Mouse (Mus musculus) olfactory bulb, adult 2 months (tissue): ENCODE results near the gene Rnf150. TPM values are rescaled to one million over a fixed set of nuclear protein-coding genes. Genes with fewer than 3 reads are reported as not detected.

Experiments
- H3K27ac ChIP-seq: fragments of 200-500 bp; 2 replicates; pipeline ENCODE4 v1.5.1; 2012; ENCODE audit warnings: low read depth, low read length; ENCODE audit not compliant: insufficient read depth
- H3K4me1 ChIP-seq: fragments of 200-500 bp; 2 replicates; pipeline ENCODE4 v1.6.1; 2012; ENCODE audit warnings: low read length; ENCODE audit not compliant: control insufficient read depth, insufficient read depth
- H3K4me3 ChIP-seq: fragments of 200-500 bp; 2 replicates; pipeline ENCODE4 v1.5.1; 2012; ENCODE audit warnings: mild to moderate bottlenecking, low read depth, low read length, moderate library complexity; ENCODE audit not compliant: insufficient read depth
- CTCF ChIP-seq: fragments of 200-500 bp; IDR thresholded peaks from 2 replicates; pipeline ENCODE4 v1.5.1; 2012; ENCODE audit warnings: low read depth, mild to moderate bottlenecking, low read length, moderate library complexity; ENCODE audit not compliant: insufficient read depth
- POLR2A ChIP-seq: fragments of 200-500 bp; IDR thresholded peaks from 2 replicates; pipeline ENCODE4 v1.6.1; 2012; ENCODE audit warnings: mild to moderate bottlenecking, low read depth, low read length, moderate library complexity; ENCODE audit not compliant: insufficient read depth
- WGBS: fragments of 180-500 bp; shearing (Covaris S2); methylation state at CpG from one replicate; pipeline ENCODE4 v1.1.7; 2018; 5-methylcytosine and 5-hydroxymethylcytosine counted together
- polyA plus RNA-seq: library from polyadenylated mRNA; stranded (reverse); fragments of >200 nt; gene quantifications from 2 replicates; pipeline ENCODE4 v1.2.4, GENCODE M21; 2012; ENCODE audit warnings: low replicate concordance; ENCODE audit not compliant: missing spikeins, insufficient read depth, insufficient read length

The Rnf150 gene
- polyA plus RNA-seq, 1 experiment, result not detected

GRCm38 (mm10) chr8:82884480-82884879 lies 21.3 kb downstream of the Rnf150 start:
- WGBS, result 83% methylated on average over 4 of the region's 4 CpGs
- Histone ChIP-seq H3K4me3 (no peak overlapping the region), H3K27ac (no peak overlapping the region), H3K4me1 (no peaks in the 10 kb centered on the region)
- no peak for TF ChIP-seq CTCF
- no peak for TF ChIP-seq POLR2A

GRCm38 (mm10) chr8:82887234-82887633 lies 24.1 kb downstream of the Rnf150 start:
- Histone ChIP-seq H3K4me1 (no peaks in the 10 kb centered on the region), H3K4me3 (no peak overlapping the region), H3K27ac (no peak overlapping the region)
- TF ChIP-seq CTCF (no peak), POLR2A (no peak)
- WGBS, result 87% methylated on average over 4 of the region's 4 CpGs

DNA sequence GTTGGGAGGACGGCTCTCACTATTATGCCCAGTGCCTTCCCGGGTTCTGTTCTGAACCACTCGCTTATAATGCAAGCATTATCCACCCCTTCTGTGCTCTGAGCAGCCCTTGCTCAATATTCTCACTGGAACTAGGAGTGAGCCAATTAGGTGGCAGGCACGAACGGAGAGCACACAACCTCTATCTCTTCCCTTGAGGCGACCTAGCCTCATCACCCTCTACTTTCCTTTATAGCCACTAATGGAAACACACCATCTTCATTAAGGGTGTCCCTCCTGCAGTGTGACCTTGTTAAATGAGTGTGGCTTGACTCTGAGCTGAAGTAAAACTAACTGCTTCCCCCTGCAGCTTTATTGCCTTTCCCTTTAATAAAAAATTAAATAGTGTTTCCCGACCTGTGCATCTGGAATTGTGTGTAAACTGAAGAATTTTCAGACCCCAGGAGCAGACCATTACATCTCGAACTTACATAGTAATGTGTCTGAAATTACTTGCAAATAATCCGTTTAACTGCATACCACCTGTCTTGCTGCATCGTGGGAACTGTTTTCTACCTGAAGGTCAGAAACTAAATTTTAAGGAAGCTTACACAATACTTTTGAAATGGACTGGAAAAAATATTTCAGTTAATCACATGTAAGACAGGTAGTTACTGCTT lies 26.0 kb downstream of the Rnf150 start:
- H3K4me3 ChIP-seq, result no peak overlapping the region
- no peak for TF ChIP-seq POLR2A
- no peak for TF ChIP-seq CTCF
- WGBS, result 85% methylated on average over 10 of the region's 10 CpGs
- no peak overlapping the region for H3K27ac ChIP-seq
- H3K4me1 ChIP-seq, result no peaks in the 10 kb centered on the region

GRCm38 (mm10) chr8:82895091-82895490 lies 31.9 kb downstream of the Rnf150 start:
- Histone ChIP-seq H3K4me1 (peaks cover 2% of the 10 kb centered on the region; the same call in 1 of the 2 replicates), H3K4me3 (no peak overlapping the region), H3K27ac (no peak overlapping the region)
- WGBS, result 69% methylated on average over 4 of the region's 4 CpGs
- no peak for TF ChIP-seq CTCF
- TF ChIP-seq POLR2A, result no peak

DNA sequence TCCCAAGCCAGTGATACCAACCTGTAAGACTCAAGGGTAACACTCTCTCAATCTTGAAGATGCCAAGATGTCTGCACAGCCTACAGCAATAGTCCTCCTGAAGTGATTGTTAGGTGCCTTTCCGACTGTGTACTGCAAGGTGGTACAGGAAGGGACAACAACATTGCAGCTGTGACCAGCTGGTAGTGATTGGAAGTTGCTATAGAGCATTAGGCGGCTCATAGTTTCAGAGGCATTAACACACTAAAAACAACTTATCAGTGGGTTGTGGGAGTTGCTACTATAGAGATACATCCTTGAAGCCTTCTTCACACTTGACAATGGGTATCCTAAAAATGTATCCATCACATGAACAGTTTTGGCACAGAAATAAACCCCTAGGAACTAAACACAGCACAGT lies 33.6 kb downstream of the Rnf150 start:
- Histone ChIP-seq H3K4me1 (peaks cover 2% of the 10 kb centered on the region; the same call in 1 of the 2 replicates), H3K27ac (no peak overlapping the region), H3K4me3 (no peak overlapping the region)
- TF ChIP-seq POLR2A (no peak), CTCF (no peak)
- 93% methylated on average over 2 of the region's 2 CpGs for WGBS

DNA sequence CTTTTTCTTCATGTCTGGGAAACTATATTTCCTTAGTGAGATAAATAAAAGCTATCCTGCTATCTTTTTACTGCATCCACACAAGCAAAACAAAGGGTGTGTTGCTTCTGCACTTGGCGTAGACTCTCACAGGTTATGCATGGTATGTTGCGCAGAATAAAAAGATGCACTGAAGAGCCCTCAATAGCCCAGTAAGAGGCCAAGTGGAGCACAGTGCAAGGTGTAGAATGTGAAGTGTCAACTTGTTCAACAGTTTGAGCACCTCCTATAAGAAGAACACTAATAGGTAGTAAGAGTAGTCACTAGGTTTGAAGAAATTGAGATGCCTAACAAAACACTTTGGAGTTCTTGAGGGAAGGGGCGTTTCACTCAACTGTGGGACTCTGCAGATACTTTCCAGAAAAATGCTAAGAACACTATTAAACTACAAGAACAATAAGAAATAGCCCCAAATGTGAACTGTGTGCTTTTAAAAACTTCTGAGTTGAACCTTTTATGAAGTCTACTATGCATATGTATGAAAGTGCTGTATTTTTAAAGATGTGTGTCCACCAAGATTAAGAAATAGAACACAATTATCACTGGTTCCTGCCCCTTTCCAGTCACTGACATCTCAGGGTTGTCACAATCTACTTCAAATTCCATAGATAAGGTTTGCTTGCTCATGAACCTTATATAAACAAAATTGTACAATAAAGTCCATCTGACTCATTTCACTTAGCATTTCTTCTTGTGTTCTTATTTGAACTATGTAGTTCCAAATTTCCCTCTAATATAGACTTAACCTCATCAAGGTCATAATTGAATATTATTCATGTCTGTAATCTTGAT lies 34.7 kb downstream of the Rnf150 start:
- WGBS, result 96% methylated on average over 3 of the region's 3 CpGs
- Histone ChIP-seq H3K4me3 (no peak overlapping the region), H3K27ac (no peak overlapping the region), H3K4me1 (peaks cover 2% of the 10 kb centered on the region; the same call in 1 of the 2 replicates)
- TF ChIP-seq POLR2A, result no peak
- no peak for TF ChIP-seq CTCF

DNA sequence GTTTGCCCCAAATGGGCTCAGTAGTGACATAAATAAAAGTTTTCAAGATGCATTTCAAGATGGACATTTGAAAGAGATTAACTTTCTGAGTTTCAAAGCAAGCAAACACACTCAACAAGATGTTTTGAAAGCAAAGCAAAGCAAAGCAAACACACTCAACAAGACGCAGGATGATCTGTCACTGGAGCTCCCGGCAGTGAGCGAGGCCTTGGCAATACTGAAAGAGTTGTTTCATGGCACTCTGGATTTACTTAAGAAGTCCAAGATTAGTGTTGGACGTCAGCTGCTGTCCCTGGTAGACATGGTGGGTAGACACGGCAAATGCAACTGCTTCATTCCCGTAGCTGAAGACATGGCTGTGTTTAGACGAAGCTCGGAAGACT lies 35.3 kb downstream of the Rnf150 start:
- WGBS, result 95% methylated on average over 8 of the region's 8 CpGs
- H3K27ac ChIP-seq, result no peak overlapping the region
- TF ChIP-seq CTCF (no peak), POLR2A (no peak)
- peaks cover 2% of the 10 kb centered on the region; the same call in 1 of the 2 replicates for H3K4me1 ChIP-seq
- H3K4me3 ChIP-seq, result no peak overlapping the region

GRCm38 (mm10) chr8:82900958-82901357 lies 37.8 kb downstream of the Rnf150 start:
- H3K4me3 ChIP-seq, result no peak overlapping the region
- H3K4me1 ChIP-seq, result no peaks in the 10 kb centered on the region
- 57% methylated on average over 4 of the region's 4 CpGs for WGBS
- no peak for TF ChIP-seq POLR2A
- TF ChIP-seq CTCF, result no peak
- peak overlapping the region; percentile 23; the same call in 1 of the 2 replicates for H3K27ac ChIP-seq

DNA sequence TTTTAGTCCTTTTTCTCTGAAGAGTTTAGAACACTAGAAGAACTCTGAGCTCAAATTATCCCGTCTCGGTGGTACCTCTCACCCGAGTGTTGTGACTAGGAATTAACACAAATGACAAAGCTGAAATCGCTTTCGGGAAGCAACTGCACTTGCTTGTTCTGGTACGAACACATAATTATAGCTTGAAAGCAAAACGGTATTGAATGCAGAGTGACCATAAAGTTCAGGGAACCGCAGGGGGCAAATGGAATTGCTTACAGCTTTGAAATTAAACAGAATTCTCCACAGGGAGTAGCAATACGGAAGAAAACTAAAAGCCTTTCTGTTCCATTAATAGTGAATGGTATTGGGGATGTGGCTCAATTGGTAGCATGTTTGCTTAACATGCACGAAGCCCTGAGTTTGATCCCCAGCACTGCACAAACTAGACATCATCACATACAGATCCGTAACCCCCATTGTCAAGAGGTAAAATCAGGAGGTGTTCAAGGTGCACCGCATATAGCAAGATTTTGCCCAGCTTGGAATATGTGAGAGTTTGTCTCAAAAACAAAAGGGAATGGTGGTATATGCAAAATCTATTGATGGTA lies 38.5 kb downstream of the Rnf150 start:
- H3K4me1 ChIP-seq, result no peaks in the 10 kb centered on the region
- no peak overlapping the region for H3K27ac ChIP-seq
- 24% methylated on average over 12 of the region's 12 CpGs for WGBS
- TF ChIP-seq POLR2A (no peak), CTCF (no peak)
- H3K4me3 ChIP-seq, result no peak overlapping the region
